Mouse (Mus musculus): Measurements from ENCODE around the gene Zfp563.

Gene Zfp563

DNA sequence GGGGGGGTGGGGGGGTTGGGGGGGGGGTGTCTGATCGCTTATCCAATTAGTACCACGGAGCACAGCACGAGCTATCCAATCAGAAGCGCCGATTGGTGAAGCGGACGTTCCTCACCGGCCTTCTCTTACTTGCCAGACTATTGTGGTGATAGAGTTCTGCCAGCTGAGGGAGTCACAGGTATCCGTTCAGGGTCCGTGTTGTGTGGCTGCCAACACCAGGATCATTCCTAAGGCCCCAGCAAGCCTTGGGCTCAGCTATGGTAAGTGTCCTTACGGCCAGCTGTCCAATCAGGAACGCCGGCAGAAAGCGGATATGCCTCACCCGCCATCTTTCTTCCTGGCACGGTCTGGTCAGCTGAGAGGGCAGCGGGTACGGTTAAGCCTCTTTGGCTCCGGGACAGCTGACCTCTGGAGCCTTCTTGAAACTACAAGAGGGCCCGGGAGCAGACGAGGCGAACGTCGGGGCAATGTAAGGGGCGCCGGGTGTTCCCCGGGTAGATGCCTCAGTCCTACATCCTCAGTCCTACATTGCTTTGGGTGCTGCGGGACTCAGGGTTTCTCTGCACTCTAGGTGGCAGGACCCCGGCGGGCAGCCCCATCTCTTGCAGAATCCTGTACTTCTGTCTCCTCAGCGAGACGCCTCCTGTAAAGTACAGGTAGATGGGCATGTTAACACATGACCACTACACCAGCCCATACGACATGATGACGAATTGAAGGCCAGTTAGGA is at the start of gene Zfp563:
Gene Zfp563 (plus strand): TSS at position 91 of the 730 bp plus-strand sequence.
- DNase-seq (ENCODE audit: low spot score in 2 of 2) = peak; percentile 78 to 87

DNA sequence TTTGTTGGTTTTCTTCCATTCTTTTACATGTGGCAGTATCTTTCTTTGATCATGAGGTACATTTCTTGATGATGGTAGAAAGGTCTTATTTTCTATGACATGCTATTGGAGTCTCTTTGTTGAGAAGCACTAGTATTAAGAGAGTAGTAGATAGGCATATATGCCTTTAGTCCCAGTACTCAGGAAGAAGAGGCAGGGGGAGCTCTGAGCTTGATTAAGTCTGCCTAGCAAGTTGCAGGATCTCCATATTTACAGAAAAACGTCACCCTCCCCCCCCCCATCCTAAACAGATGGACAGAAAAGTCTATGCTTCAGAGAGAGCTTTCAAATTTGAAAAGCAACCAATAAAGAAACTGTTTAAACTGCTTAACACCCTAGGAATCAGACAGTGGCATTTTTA is 30.3 kb upstream of the Zfp563 start:
- DNase-seq (ENCODE audit: low spot score in 2 of 2) = no peak

DNA sequence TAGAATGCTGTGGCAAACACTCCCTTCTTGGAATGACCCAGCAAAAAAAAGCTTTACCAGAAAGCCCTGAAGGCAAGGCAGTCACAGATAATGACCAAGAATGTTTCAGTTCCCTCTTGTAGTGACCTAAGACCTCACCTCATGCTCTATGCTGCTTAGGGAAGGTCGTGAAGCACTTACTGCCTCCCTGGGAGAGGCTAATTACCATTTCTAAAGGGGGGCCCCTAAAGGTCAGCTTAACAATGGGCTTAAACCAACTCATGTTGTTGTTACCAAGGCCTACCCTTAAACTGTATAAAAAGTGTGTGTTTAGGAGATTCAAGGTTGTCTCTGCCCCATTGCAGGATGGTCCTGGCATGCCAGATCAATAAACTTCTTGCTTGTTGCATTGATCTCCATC is 26.1 kb upstream of the Zfp563 start:
- DNase-seq (ENCODE audit: low spot score in 2 of 2) = no peak

DNA sequence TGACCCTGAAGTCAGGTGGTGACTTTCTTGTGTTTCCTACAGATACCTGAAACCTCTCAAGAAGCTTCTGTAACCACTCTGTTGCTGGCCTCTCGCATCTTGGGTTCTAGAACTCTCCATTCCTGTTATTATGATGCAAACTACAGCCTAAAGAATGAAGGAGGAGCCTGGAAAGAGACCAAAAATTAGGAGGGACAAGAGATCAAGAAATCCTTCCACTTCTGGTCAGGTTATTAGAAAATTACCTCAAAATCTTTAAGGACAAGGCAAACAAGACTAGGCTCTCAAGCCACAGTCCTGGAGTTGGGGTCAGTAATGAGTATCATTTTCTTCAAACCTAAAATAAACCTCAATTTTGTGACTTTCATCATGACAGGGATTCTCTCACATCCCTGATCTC is 21.2 kb upstream of the Zfp563 start, which contains the start of gene 4921501E09Rik:
Gene 4921501E09Rik (minus strand): TSS at position 101 of the 400 bp plus-strand sequence.
- no peak for DNase-seq (ENCODE audit: low spot score in 2 of 2)

DNA sequence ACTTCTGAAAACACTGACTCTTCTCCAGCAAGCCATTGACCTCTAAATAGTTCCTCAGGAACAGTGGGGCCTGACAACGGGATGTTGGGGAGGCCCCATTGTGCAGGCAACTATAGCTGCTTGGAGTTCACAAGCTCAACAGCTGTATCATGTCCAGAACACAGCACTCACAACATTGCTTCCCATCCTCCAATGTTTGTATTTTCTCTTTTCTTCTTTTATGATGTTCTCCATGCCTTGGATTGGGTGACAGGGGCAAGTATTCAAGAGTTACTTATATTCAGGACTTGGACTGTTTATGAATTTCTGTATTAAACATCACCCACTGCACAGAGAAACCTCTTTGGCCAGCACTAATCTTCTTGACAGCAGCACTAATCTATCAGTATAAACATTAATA is 2.5 kb downstream of the Zfp563 start:
- DNase-seq (ENCODE audit: low spot score in 2 of 2) = no peak

DNA sequence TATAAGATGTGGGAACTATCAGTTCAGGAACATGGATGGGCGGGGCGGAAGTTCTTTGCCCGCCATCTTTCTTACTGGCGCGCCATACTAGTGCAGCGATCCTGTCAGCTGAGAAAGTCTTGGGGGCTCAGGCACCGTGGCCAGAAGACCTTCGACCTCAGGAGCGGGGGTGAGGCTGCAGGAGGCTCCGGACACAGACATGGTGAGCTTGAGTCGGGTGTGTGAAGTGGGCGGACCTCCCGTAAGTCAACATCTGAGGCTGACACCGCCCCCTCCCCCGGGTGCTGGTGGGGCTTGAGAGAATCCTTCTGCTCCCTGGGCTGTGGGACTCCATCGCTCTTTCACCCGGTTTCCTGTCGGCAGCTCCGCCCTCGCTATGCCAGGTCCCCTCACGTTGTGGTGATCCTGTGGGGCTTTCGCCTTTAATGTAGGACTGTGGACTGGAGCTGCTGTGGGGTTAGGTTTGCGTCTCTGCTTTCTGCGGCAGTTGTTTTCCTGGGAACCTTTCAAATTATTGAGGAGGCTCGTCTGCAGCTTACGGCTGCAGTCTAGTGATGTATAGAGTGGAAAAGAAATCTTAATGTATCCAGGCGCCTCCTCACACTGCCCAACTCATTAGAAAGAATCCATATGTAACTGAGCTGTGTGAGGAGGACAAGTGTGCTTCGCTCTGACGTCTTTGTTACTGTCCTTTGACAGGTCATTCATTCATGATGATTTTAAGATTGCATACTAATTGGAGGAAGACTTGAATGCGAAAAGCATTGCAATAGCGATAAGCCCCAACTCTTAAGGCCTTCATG is 3.5 kb downstream of the Zfp563 start:
- DNase-seq (ENCODE audit: low spot score in 2 of 2) = peak; percentile 53 to 77

DNA sequence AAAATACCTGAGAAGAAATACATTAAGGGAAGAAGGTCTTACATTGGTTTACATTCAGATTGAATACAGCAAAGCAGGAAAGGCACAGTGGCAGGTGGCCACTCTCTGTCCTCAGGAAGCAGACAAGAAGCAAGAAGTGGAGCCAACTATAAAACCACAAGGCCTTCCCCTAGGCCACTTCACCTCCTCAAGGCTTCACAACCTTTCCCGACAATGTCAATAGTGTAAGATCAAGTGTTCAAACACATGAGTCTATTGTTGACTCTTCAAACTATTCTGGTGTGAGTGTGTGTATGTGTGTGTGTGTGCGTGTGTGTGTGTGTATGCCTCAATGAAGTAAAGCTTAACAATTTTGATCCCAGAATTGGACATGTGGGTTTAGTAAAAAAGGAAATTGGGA is 8.3 kb downstream of the Zfp563 start:
- no peak for DNase-seq (ENCODE audit: low spot score in 2 of 2)

DNA sequence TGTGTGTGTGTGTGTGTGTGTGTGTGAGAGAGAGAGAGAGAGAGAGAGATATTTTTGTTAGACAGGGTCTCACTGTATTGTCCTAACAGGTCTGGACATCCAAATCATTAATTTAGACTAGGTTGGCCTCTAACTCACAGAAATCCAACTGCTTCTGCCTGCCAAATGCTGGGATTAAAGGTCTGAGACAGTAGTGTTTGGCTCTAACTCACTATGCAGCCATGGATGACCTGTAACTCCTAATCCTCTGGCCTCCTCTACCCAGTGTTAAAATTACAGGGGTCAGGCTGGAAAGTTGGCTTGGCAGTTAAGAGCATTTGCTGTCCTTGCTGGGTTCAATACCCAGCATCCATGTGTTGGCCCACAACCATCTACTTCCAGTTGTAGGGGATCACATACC is 35.4 kb downstream of the Zfp563 start:
- DNase-seq (ENCODE audit: low spot score in 2 of 2) = no peak

DNA sequence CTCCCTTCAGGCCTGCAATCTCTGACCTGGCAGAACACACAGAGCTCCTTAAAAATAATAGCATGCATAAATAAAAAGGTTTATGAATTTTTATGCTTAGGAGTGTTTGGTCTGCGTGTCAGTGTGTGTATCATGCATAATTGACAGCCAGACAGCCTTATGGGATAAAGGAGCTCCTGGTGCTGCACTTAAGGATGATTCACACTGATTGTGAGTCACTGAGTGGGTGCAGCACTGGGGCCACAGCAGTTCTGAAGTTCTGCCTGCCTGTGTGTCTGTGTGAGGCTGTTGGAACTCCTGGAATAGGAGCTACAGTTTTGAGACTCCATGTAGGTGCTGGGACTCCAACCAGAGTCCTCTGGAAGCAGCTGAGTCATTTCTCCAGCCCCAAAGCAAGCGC is 37.1 kb downstream of the Zfp563 start:
- no peak for DNase-seq (ENCODE audit: low spot score in 2 of 2)

DNA sequence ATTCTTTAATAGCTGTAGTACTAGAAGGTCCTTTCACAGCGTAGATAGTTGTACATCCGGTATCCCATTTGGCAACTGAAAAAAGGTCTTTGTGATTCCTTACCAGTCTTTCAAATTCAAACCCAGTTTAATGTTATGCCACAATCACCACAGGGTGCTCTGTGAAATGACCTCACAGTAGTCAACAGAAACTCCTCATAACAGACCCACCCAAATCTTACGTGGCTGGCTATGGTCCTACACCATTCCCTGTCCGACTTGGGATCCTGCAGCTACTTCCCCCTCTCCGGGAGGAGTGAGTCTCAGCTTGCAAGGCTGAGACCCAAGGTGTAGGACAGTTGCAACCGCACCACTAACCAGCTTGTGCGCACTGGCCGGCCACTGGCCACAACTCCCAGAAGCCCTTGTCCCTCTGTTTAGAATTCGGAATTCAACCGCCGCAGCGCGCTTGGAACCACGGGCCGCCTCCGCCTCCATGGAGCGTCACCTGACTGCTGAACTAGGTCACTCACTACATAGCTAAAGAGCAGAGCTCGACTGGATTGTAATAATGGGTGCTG is 50.2 kb downstream of the Zfp563 start, which contains the start of gene Morc2b:
Gene Morc2b (minus strand): TSS at position 423 of the 560 bp plus-strand sequence.
- no peak for DNase-seq (ENCODE audit: low spot score in 2 of 2)
